Mouse (Mus musculus): ENCODE measurements around the gene 4430402I18Rik.
"Not testable (repeated sequence)": the region's sequence is repeated elsewhere in the genome, so short reads cannot be mapped to it uniquely, and the experiment has no call there.

Gene 4430402I18Rik

DNA sequence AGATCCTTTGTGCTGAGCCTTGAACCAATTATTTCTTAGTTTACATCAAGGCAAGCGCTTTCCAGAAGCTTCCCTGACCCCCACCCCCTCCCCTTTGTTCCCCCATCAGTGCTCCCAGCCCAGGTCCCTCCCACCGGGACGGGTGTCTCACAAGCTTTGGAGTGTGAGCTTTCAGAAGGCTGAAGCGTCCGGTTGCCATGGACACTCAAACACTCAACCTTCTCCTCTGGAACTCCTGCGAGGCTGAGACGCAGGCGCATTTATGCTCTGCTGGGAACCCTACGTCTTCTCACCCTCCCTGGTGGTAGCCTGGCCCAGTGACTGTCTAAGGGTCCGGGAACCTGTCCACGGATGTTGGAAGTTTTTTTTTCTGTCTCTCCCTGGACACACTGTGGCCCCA, at the start of gene 4430402I18Rik:
Gene 4430402I18Rik (minus strand): TSS at position 149 of the 400 bp plus-strand sequence.
- DNase-seq (ENCODE audit: low spot score in 2 of 2): peak; percentile 16 to 20

DNA sequence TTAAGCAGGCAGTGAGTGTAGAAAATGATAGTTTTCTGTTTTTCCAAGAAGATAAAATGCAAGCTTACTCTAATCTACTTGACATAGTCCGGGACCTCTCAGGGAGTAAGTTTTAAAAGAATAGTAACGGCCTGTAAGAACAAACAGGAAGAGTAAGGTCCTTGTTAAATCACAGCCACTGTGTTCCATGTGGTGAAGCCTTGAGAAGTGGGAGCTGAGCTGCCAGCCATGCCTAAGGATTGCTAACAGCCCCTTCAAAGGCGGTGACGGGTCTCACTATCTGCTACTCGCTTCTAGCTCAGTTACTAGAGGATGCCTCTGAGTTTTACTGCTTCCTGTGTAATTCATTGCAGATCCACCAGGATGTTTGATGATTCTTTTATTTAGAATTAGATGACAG, 49.2 kb upstream of the 4430402I18Rik start:
- DNase-seq (ENCODE audit: low spot score in 2 of 2): no peak

GRCm38 (mm10) chr19:29016204-29016765, 48.7 kb upstream of the 4430402I18Rik start:
- DNase-seq (ENCODE audit: low spot score in 2 of 2): no peak

GRCm38 (mm10) chr19:29015410-29016203, 48.0 kb upstream of the 4430402I18Rik start:
- no peak for DNase-seq (ENCODE audit: low spot score in 2 of 2)

DNA sequence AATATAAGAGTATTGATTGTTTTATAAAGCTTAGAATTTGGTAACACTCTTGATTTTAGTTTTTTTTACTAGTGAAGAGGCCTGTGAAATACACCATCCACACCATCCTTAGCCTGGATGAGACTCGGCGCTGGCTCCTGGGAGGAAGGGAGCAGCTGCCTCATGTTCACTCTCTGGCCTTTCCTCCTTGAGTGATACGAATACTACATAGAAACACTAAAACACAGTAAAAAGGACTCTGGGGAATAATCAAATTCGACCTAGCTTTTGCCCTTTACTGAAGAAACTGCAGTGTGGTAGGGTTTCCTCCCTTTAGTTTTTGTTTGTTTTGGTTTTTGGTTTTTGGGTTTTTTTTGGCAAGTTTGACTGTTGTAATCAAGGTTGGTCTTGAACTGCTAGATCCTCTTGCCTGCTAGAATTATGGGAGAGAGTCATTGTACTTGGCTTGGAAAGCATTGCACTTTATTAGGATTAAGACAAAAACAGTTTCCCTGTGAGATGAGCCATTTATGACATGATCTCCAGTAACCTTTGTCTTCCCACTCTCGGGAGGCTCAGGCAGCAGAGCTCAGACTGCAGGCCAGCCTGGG, 47.0 kb upstream of the 4430402I18Rik start:
- DNase-seq (ENCODE audit: low spot score in 2 of 2): no peak

DNA sequence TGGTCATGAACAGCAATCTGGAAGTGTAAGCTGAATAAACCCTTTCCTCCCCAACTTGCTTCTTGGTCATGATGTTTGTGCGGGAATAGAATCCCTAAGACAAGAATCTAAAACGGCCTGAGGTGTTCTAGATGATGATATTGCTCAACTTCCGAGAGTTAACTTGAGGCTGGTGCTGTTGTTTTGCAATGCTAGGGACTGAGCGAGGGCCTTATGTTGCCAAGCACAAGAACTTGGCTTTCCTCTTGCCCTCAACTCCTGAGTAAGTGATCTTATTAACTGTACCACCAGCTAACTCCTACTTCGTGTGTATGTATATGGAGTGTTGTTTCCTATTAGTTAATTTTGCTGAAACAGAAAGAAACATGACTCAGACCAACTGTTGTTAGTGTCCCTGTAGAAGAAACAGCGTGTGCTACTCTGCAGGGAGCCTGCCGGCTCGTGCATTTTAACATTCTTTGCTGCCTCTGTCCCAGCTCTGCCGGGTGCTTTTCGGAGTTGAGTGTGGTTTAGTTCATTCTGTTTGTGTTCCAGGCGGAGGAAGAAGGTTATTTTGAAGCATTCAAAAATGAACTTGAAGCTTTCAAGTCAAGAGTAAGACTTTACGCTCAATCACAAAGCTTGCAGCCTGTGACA, 43.9 kb upstream of the 4430402I18Rik start:
- no peak for DNase-seq (ENCODE audit: low spot score in 2 of 2)

DNA sequence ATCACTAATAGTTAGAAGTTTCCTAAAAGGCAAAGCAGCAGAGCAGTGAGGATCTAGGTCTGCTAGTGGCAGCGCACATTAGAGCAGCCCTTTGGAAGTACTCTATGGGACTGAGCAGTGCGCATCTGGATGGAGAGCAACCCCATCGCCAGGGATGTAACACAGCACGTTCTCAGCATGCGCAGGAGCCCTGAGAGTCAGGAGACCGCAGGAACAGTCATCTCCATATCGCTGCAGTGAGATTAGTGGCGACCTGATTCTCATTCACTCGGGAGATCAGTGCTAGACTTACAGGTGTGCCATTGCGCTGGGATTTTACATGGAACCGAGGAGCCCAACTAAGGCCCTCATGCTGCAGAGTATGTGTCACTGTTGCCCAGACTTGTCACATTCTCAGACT, 41.4 kb upstream of the 4430402I18Rik start:
- DNase-seq (ENCODE audit: low spot score in 2 of 2): no peak

DNA sequence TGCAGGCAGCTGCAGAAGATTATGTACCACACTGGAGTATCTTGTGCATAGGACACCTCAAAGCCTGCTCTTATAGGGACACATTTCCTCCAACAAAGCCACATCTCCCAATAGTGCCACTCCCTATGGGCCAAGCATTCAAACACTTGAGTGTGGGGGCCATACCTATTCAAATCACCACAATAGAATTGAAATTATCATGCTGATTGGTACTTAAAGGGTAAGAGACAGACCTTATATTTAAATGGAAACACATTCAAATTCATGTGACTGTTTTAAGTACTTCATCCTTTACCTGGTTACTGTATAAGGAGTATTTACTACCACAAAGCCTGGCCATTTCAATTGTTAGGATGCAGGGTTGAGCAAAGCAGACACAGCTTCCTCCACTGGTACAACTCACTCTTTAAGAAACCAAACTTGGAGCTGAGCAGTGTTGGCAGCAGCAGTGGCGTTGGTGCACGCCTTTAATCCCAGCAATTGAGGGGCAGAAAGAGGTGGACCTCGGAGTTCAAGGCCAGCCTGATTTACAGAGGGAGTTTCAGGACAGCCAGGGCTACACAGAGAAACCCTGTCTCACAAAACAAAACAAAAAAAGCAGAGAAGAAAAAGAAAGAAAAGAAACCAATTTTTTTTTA, 40.6 kb upstream of the 4430402I18Rik start:
- no peak for DNase-seq (ENCODE audit: low spot score in 2 of 2)

GRCm38 (mm10) chr19:29000321-29000720, 32.7 kb upstream of the 4430402I18Rik start:
- not testable (repeated sequence) for DNase-seq (ENCODE audit: low spot score in 2 of 2)

DNA sequence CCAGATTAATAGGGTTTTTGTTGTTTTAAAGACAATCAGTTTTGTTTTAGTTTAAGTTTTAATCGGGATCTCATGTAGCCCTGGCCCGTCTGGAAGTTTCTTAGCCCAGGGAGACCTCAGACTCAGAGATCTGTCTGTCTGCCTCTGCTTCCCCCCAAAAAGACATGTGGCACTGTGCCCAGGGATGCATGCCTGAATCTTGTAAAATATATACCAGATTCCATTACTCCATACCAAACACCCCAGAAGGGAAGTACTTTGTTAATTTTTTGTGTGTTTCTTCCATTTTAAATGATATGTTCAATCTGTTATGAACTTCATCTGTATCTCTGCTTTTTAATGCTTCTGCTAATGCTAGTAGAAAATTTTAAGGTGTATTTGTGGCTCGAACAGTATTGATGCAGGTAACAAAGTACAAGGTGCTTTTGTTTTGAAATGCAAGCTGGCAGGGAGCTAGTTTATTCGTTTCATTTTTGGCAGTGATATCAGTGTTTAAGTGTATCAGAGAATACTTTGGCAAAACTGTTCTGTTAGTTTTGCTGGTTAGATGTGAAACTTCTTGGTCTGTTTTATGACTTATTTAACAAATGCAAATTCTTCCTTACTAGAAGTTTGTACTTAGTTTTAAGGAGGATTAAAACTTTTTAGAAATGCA, 30.5 kb upstream of the 4430402I18Rik start:
- no peak for DNase-seq (ENCODE audit: low spot score in 2 of 2)

DNA sequence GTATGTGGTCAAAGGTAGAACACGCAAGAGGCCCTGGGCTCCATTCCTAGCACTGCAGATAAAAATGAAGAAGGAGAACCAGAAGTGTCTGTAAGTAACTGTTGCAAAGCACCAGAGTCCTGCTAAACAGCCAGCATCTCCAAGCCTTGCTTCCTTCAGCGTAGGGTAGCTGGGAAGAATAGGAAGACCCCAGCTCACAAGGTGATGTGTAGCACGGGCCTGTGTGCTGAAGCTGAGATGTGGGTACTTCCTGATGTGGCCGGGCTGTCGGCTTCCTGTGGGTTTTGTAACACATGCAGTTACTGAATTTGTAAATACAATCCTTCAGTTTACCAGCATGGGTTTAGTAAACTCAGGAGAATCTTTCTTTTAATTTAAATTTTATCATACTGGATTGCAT, 27.8 kb upstream of the 4430402I18Rik start:
- DNase-seq (ENCODE audit: low spot score in 2 of 2): no peak

DNA sequence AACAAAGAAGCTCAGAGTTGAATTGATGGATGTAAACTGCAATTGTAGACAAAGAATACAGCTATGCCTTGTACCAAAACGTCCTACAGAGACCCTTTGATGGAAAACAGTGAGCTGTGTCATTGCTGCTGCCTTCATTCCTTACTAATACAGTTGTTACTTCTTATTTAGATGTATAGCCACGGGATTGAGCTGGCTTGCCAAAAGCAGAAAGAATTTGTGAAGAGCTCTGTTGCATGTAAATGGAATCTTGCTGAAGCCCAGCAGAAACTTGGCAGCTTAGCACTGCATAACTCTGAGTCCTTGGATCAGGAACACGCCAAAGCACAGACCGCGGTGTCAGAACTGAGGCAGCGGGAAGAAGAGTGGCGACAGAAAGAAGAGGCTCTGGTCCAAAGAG, 27.3 kb upstream of the 4430402I18Rik start:
- DNase-seq (ENCODE audit: low spot score in 2 of 2): peak; percentile 11 to 22

DNA sequence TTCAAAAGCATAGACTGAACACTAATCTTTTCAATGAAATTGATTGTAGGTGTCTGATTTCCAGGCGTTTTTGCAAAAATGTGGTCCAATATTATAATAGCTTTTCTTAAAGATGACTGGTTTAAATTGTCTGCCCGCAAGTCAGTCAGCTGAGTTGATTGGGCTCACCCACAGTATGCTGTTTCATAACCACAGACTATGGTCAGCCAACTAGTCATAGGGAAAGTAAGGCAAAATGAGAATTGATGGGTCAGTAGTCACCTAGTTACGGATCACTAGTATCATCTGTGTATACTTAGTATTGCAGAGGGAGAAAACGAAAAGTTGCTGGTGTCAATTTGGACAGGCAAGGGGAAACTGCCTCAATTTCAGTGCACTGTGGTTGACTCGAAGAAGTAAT, 23.8 kb upstream of the 4430402I18Rik start:
- no peak for DNase-seq (ENCODE audit: low spot score in 2 of 2)

DNA sequence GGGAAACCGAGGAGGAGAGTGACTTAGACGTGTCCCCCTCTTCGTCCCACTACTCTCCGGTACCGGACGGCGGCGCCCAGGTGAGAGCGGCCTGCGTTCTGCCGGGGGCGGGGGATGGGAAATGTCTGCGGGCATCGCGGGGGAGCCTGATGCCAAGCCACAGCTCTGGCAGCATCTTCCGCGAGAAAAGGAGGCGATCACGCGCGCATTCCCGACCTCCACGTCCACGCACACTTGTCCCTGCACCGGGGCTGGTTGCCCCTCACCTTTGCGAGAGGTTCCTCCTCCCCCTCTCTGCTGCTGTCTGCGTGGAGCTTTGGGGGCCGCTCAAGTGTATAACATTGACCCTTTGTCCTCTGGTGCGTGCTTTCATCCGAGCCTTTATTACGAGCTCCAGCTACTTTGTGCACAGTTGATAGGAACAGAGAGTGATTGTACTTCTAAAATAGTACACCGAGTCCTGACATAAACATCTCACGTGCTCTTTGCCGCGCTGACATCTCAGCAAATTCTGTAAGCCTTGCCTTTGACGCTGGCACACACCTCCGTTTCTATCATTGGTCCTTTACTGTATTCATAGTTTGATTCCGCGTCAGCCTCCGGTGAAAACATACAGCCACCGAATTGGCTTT, 23.1 kb upstream of the 4430402I18Rik start:
- DNase-seq (ENCODE audit: low spot score in 2 of 2): peak; percentile 17 to 19

DNA sequence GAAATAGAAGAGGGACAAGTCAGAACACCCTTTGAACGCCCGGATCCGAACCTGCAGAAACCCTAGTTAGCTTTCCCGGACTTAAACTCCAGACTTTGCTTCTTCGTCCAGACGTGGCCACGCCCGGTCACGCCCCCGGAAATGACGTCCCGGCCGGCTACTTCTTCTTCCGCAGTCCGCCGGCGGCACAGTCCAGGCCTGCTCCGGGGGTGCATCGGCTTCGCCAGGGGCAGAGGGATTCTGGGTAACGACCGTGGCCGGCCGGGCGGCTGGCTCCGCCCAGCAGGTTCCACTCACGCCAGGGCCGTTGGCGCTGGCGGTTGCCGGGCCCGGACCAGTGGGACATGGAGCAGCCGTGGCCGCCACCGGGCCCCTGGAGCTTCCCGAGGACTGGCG, 22.6 kb upstream of the 4430402I18Rik start, which contains the start of gene Cdc37l1:
Gene Cdc37l1 (plus strand): TSS at position 159 of the 396 bp plus-strand sequence.
- peak; percentile 91 to 95 for DNase-seq (ENCODE audit: low spot score in 2 of 2)

DNA sequence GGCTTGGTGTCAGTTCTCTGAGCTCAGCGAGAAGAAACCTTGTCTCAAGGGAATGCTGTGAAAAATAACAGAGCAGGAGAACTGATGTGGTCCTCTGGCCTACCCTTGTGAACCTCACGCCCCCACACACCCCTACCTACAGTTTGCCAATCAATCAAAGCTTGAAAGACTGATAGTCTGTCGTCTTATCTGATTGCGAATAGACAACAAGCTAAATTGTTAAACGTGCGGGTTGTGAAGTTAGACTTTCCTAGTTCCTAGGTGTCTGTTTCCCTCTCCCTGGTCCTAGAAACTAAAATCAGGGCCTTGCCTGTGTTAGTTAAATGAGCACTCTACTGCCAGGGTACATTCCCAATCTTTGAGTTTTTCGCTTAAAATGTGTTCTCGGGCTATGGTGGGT, 21.9 kb upstream of the 4430402I18Rik start:
- DNase-seq (ENCODE audit: low spot score in 2 of 2): no peak

DNA sequence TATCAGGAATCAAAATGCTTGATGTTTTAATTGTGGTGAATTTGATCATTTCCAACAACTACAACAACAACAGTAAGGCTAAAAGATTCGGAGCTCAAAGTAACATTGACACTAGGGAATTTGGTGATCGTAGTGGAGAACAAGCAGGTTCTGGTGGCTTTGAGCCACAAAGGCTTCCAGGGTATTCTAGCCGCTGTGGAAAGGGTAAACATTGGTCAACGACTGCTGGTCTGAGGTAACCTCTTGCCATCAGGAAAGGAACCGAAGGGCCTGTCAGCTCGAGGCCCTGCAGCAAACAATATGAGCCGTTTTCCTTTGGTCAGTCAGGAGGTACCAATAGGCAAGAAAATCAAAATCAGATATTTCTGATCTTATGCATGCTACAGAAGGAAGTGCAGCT, 15.0 kb upstream of the 4430402I18Rik start:
- DNase-seq (ENCODE audit: low spot score in 2 of 2): no peak

DNA sequence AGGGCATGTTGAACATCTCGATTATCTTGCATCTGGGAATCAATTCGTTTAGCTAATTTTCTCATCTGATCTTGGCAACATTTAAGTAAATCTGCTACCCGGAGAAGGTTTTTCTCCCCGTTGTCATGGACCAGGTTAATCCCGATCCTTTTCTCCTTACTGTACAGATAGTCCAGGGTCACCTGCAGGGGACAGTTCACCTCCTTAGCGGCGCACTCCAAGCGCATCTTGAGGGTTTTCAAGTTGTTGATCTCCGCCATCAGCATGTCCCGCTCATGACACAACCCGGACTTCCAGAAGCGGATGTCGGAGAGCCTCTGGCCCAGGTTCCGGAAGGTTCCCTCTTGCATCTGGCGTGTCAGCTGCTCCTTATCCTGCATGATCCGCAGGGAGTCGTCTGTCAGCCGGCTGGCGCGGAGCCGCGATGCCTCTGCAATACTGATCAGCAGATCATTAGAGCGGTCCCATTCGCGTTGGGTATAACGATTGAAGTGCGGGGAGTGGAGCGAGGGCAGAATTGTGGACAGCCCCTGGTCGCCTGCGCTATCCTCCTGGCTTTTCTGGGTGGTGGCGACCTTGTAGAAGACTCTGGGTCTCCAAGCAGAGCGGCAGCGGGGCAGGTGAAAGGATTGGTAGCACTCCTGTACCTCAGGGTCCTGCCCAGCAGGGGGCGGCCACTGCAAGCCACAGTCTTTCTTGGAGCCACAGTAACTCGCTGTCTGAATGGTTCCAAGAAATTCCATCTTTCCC, 7.4 kb upstream of the 4430402I18Rik start:
- DNase-seq (ENCODE audit: low spot score in 2 of 2): peak; percentile 33 to 76

DNA sequence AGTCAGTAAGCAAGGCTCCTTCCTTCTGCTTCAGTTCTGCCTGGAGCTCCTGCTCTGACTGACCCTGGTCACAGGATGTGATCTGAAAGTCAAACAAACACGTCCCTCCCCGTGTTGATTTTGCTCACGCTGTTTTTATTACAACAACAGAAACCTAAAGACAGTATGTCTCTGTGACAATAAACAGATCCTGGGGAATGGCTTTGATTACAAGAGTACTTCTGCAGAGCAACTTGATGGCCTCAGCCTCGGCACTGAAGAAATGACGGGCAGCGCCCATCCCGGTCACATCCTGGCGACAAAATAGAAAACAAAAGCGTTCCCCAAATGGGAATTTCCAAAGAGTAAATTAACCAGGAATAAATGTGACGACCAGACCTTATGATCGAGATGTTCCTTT, 2.7 kb upstream of the 4430402I18Rik start:
- no peak for DNase-seq (ENCODE audit: low spot score in 2 of 2)

DNA sequence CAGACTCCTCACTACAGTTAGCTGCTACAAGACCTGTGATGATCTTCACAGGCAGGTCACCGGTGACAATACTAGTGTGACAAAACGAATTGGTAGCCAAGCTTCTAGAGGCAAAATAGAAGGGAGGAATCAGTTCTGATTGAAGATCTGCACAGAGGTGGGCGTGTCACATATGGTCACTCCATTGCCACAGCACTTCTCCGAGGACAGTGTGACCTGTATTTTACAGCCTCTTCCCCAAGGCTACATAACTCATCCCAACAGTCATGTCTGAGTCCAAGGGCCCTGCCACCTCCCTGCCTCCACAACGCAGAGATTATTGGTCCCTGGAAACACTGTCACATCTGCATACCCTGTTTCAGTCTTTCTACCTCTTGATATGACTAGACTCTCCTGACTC, 1.6 kb upstream of the 4430402I18Rik start:
- no peak for DNase-seq (ENCODE audit: low spot score in 2 of 2)

Measured in frontal cortex, postnatal 14 days (tissue).